Mouse (Mus musculus): Measurements from ENCODE around the gene Taz. TPM values are rescaled to one million over a fixed set of nuclear protein-coding genes. Genes with fewer than 3 reads are reported as not detected.
A peak's percentile ranks its signal among the peaks of the same experiment; 100 is the strongest.

Gene Taz
- total RNA-seq, 2 experiments from 2014 or later: 64.6 to 81.8 TPM

DNA sequence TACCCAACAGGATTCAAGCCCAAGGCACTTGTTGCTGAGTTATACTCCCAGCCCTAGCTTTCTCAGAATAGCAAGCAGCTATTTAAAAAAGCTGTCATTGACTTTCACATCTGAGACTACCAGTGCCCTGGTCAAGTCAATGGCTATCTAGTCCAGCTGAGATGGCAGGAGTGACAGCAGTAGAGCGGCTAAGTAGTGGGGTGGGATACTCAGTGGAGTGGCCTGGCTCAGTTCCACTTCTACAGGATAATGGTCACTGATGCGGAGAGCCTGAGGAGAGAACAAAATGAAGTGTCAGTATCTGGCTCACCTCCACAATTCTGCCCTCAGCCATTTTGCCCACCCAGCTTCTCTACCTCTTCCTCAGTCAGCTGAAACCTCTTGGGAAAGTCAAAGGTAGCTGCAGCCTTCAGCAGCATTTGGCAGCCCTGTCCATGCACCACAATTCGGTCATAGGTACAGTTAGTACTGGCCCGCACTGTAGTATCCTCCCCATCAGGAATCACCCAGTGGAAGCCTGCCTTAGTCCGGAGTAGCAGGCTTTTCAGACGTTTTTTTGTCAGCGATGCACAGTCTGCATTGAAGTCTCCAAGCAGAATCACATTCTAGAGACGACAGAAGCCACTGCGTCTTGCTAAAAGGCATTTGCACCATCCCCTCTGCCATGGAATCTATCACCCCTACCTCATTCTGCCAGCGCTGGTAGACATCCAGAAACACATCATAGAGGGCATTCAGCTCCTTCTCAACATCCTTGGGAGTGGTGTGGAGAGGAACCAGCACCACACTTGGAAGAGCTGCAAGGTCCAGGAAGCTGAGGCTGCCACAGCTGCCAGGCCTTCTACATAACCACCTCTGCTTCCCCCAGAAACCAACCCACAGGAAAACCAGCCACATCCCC lies 8.0 kb upstream of the Taz start:
- DNase-seq (ENCODE audit: low spot score in 2 of 2): no peak

DNA sequence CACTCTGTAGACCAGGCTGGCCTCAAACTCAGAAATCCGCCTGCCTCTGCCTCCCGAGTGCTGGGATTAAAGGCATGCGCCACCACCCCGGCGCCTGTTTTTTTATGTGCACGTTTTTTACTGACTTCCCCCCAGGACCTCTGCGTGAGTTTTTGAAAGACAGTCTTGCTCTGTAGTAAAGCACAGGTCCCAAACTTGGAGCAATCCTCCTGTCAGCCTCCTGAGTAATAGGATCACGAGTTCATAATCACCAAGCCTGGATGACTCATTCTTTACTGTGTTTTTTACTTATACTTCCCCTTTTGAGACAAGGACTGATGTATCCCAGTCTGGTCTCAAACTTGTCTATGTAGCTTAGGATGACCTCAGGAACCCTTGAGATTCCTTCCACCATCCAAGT lies 3.8 kb upstream of the Taz start:
- no peak for DNase-seq (ENCODE audit: low spot score in 2 of 2)

DNA sequence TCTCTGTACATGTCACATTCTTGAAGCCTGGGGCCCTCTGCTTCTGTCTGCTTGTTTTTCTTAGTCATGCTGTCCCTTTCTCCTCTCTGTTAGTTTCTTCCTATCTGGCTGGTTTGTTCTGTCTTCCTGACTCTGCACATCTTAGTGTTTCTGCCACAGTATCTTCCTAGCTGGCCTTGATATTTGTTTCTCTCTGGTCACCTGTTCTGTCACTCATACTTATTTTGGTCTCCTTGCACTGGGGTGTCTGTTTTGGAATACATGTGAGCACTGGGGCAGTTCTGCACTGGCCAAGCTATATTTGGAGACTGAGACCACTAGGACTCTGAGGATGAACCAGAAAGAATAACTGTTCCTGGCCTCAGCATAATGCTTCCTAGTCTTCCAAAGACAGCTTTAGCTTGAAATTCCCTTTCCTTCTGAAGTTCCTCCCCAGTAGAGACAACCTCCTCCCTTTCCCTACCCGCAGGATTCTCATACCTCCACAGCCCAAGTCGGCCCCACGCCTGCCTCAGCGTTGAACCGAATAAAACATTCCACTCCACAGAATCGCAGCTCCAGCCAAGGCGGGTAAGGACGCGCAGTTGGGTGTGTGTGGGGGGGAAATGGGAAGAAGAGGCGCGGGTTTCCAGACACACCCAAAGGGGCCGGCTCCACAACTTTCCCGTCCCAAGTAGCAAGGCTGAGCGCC lies 526 bp upstream of the Taz start:
- no peak for DNase-seq (ENCODE audit: low spot score in 2 of 2)

DNA sequence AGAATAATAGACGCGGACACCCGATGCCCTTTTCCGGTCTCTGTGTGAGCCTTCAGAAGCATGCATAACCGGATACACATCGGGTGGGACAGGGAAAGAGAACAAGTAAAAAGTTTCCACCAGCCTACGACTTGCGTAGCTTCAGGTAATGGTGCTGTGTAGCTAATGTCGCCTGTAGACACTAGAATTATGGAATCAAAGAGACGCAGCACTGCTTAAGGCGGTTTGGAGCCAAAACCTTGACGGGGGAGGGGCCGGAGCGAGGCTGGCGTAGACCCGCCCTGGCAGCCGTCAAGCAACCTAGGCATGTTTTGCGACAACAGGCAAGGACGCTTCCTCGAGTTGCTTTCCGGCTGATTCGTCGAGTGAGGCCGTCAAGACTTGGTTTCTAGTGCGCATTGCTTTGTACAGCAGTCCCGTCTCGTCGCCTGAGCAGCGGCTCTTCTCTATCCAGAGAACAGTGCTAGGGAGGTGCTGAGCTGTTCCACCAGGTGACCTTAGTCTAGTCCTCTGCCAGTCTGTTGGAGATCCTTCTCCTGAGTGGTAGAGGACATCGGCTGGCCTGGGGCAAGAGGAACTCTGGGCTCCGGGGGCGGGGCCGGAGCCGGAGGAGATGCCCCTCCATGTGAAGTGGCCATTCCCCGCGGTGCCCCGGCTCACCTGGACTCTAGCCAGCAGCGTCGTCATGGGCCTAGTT lies 831 bp downstream of the Taz start:
- DNase-seq (ENCODE audit: low spot score in 2 of 2): peak; percentile 70 to 72

DNA sequence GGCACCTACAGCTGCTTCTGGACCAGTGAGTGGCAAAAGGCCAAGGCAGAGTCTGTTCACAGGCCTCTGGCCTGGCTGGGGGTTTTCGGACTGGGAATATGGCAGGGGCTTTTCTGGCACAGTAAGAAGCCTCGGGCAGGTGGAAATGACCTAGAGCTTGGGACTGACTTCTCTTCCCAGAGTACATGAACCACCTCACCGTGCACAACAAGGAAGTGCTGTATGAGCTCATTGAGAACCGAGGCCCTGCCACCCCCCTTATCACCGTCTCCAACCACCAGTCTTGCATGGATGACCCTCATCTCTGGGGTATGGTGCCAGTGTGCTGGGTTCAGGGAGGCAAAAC lies 1.4 kb downstream of the Taz start:
- no peak for DNase-seq (ENCODE audit: low spot score in 2 of 2)

DNA sequence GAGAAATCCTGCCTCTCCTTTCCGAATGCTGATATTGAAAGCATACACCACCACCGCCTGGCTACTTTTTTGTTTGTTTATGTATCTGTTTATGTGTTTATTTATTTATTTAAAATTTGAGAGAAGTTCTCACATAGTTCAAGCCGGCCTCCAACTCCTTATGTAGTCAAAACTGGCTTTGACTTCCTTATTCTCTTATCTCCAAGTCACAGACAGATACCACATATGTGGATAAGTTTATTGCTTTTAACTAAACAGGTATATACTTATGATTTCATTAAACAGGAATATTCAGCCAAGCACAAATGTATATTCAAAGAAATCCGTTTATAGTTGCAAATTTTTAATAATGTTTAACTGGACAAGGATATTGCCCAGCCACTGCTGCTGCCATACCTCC lies 11.7 kb downstream of the Taz start:
- DNase-seq (ENCODE audit: low spot score in 2 of 2): no peak

DNA sequence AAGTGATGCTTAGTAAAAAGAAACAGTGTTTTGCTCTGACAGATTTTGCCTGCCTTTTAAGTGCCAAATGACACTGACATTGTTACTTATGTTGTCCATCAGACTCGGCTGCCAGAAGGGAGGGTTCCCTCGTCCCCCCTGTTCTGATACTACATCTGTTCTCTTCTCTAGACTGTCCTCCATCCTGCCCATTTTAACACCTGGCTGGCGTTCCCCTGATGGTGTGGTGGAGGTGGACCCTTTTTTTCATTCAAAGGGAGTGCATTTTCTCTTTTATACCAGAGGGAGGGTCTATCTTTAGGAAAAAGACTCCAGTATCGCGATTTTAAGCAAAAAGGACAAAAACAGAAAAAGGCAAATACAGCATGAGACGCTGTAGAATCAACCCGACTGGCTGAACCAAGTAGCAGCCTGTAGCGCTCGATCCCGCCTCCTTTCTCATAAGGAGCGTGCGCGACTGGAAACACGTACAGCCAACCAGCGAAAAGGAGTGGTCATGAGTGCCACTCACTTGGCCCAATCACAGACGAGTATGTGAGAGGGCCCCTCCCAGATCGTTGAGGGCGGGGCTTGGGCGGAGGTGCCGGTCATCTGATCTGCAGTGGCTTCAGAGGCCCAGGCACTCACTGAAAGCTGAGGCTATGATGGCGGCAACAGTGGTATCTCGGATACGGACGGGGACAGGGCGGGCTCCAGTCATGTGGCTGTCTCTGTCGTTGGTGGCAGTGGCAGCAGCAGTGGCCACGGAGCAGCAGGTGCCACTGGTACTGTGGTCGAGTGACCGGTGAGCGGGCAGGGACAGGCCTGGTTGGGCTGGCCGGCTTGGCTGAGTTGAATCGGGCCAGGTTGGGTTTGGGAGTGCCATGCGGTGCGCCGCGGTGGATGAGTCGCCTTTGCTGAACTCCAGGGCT lies 15.1 kb downstream of the Taz start, which contains the start of gene Atp6ap1:
Gene Atp6ap1 (plus strand): TSS at position 560 of the 911 bp plus-strand sequence.
- peak; percentile 82 to 83 for DNase-seq (ENCODE audit: low spot score in 2 of 2)

DNA sequence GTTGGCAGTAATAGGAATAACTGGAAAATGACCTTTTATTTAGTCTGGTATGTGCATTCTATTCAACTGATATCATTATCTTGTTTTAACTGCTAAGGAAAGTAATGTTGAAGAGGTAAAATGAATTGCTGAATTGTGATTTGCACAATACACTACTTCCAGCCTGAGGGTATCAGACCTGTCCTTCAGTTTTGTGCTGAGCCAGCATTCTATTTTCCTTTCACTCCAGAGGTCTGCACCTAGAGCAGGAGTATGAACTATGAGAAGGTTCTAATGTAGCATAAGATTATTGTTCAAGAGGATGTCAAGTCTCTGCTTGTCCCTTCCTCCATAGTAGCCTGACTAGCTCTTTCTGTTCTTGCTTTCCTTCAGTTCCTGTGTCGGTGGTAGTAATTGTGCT lies 16.6 kb downstream of the Taz start:
- DNase-seq (ENCODE audit: low spot score in 2 of 2): no peak

DNA sequence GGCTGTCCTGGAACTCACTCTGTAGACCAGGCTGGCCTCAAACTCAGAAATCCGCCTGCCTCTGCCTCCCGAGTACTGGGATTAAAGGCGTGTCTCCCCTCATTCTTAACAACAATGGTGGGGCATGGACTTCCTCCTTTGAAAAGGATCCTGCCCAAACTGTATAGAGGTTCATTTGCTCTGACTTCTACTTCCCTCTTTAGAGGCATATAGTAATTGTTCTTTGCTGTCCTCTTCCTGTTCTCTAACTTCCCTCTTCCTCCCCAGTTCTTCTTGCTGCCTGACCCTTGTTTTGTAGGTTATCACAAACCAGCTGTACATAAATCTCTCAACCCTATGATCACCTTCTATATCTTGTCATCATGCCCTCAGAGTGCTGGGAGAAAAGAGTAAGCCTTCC lies 18.0 kb downstream of the Taz start:
- no peak for DNase-seq (ENCODE audit: low spot score in 2 of 2)

DNA sequence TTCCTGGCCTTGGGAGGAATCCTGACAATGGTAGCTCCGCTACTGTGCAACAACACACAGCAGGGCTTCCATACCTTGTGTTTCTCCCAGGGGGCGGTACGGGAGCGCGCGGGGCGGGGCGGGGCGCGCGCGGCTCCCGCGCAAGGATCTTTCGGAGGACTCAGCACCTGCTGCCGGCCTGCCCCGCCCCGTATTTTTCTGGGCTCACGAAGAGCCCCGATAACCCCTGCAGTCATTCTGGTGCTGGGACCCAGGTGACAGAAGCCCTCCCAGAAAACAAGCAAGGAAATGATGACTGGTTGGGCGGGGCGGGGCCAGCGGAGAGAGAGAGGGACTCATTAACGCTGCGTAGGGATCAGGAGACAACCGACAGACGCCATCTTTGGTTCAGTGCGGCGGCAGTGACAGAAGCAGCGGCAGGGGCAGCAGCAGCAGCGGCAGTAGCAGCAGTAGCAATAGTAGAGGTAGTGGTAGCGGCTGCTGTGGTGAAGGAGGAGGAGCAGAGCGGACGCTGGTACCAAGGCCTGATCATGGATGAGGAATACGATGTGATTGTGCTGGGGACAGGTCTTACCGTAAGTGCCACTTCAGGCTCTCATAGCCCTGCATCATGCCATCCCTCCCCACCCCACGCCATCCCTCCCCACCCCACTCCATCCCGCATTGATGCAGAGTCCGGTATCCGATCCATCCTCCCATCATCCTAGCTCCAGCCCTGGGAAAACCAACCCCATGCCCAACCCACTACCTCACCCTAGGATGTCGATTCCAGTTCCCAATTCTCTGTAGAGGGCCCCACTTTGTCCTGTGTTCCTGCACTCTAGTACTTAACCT lies 23.4 kb downstream of the Taz start, which contains the start of gene Gdi1:
Gene Gdi1 (plus strand): TSS at position 132 of the 834 bp plus-strand sequence.
- DNase-seq (ENCODE audit: low spot score in 2 of 2): peak; percentile 65 to 68

DNA sequence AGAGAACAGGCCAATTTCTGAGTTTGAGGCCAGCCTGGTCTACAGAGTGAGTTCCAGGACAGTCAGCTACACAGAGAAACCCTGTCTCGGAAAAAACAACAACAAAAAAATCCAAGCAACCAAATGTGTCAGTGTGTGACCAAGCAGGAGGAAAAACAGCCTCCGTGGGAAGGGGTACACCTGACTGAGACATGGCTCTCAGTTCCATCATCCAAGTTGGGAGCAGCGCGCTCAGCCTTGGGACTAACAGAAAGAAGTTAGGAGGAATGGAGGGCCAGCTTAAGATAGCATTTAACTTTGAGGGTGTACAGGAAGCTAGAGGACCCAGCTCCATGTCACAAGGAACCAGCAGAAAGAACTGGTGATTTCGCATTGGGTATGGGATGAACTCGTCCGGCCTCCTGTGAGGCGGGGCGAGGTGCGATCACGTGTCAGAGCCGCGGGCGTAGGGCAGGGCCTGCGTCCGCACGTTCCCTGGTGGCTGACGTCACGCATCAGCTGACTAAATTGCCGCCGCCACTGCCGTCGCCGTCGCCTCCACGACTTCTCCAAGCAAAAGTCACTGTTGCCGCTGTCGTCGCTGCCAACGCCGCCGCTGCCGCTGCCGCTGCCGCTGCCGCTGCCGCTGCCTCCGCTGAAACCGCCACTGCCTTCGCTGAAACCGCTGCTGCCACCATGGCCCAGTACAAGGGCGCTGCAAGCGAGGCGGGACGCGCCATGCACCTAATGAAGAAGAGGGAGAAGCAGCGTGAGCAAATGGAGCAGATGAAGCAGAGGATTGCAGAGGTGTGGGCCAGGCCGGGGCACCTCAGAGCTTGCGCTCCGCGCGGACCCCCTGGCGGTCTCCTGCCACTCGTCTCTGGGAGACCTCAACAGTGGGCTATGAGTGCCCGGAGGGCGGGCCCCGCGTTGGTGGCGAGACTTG lies 31.1 kb downstream of the Taz start, which contains the start of gene Fam50a:
Gene Fam50a (plus strand): TSS at position 494 of the 925 bp plus-strand sequence.
- peak; percentile 73 to 76 for DNase-seq (ENCODE audit: low spot score in 2 of 2)

DNA sequence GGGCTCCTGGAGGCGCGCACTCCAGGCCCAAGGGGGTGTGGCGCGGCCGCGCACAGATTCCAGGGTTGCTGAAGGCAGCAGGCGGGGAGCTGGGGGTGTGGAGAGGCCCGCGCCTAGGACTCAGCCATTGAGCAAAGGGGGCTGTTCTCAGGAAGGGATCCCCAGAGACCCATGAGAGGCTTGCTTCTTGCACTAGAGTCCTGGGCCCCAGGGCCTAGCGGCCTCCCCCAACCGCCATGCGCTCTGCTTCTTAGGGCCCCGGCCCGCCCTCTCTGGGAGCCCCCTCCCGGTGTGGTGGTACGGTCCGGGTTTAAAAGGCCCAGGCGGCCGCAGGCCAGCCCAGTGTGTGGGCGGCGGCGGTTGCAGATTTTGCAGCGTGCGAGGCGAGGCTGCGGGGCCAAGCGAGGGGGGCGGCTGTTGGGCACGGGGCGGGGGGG lies 47.0 kb downstream of the Taz start, which contains the start of gene Plxna3:
Gene Plxna3 (plus strand): TSS at position 342 of the 437 bp plus-strand sequence.
- peak; percentile 67 to 70 for DNase-seq (ENCODE audit: low spot score in 2 of 2)

DNA sequence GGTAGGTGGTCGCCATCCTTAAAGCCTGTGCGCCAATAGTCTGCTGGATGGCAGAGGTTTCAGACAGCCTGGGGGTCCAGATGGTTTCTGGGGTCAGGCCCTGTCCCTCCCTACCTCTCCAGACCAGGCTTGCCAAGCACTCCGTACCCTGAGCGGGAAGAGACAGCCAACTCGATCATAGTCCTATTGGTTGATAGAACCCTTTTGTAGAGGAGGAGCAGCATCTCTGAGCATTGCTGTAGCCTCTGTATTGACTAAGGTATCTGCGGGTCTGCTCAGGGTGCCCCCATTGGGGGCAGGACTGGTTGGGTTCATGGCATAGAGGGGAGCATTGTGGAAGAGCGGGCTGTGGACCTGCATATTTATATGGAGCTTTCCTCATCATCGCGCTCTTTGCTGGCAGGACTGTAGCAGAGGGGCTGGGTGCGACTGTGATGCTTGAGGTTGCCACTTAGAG lies 47.5 kb downstream of the Taz start:
- DNase-seq (ENCODE audit: low spot score in 2 of 2): no peak

DNA sequence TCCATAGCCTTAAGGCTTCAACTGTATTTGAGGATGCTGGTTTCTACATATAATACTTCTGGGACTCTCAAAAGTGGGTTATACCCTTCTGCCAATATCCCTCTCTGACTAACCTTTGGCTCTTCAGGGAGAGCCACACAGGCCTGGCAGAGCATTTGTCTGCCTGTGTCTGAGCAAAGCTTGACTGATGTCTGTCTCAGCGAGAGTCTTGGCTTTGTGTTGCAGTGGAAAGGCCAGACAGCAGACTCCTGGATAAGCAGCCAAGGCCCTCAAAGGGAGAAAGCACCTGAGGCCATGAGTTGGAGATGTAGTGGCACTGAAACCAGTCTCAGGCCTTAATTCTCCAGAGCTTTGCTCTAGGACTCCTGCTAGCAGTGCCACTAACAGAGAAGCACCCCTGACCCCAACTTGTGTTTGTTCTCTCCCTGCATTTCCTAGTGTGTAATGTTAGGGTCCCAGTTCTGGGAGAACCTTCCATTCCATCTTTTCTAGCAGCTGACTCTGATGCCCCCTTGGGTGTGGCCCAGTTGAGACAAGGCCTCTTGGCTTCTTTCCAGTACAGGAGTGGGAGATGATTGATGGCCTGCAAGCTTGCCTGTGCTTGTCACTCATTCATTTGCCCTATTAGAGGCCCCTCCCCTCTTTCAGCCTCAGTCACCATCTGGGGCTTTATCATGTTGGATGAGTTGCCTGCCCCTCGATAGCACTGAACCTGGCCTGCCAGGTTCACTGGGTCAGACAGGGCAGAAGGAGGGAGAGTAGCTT lies 48.6 kb downstream of the Taz start:
- no peak for DNase-seq (ENCODE audit: low spot score in 2 of 2)
